Mouse (Mus musculus) limb, embryonic 14.5 days (tissue): ENCODE data around the gene Traf4. TPM values are rescaled to one million over a fixed set of nuclear protein-coding genes. Genes with fewer than 3 reads are reported as not detected.

Experiments used
- ATAC-seq: fragments of 200-750 bp; cut with Nextera tagmentation; 2 replicates; pipeline ENCODE4 v1.8.0; 2017; ENCODE audit warnings: low read depth, moderate number of reproducible peaks, moderate TSS enrichment; ENCODE audit not compliant: low FRiP score
- DNase-seq: peaks from one replicate; pipeline ENCODE4 v3.0.0-alpha.2; 2015; ENCODE audit warnings: low spot score
- H3K27ac ChIP-seq: fragments of 300-500 bp; sonication (generic); replicated peaks from 2 replicates; pipeline ENCODE4 v1.5.1; 2014; ENCODE audit warnings: low read depth, mild to moderate bottlenecking, low read length, moderate library complexity, mixed read lengths
- H3K27me3 ChIP-seq: fragments of 300-500 bp; sonication (generic); 2 replicates; pipeline ENCODE4 v1.6.1; 2014; ENCODE audit warnings: low read length, mixed read lengths; ENCODE audit not compliant: control insufficient read depth, insufficient read depth
- H3K36me3 ChIP-seq: fragments of 300-500 bp; sonication (generic); 2 replicates; pipeline ENCODE4 v1.6.1; 2014; ENCODE audit warnings: mild to moderate bottlenecking, low read length, moderate library complexity, mixed read lengths; ENCODE audit not compliant: control insufficient read depth, insufficient read depth
- H3K4me1 ChIP-seq: fragments of 300-500 bp; sonication (generic); 2 replicates; pipeline ENCODE4 v1.6.1; 2014; ENCODE audit warnings: antibody characterized with exemption, low read length, mixed read lengths; ENCODE audit not compliant: control insufficient read depth, insufficient read depth
- H3K4me2 ChIP-seq: fragments of 300-500 bp; sonication (generic); replicated peaks from 2 replicates; pipeline ENCODE4 v1.6.1; 2014; ENCODE audit warnings: low read depth, mild to moderate bottlenecking, low read length, moderate library complexity; ENCODE audit not compliant: severe bottlenecking
- H3K4me3 ChIP-seq: fragments of 300-500 bp; sonication (generic); replicated peaks from 2 replicates; pipeline ENCODE4 v1.5.1; 2014; ENCODE audit warnings: low read length
- H3K9ac ChIP-seq: fragments of 300-500 bp; sonication (generic); 2 replicates; pipeline ENCODE4 v1.6.1; 2014; ENCODE audit warnings: mild to moderate bottlenecking, low read depth, low read length, moderate library complexity; ENCODE audit not compliant: severe bottlenecking
- H3K9me3 ChIP-seq: fragments of 300-500 bp; sonication (generic); 2 replicates; pipeline ENCODE4 v1.6.1; 2016; ENCODE audit warnings: low read length; ENCODE audit not compliant: control insufficient read depth
- POLR2A ChIP-seq: fragments of 200-500 bp; IDR thresholded peaks from 2 replicates; pipeline ENCODE4 v1.8.0; 2012; ENCODE audit warnings: inconsistent platforms, mild to moderate bottlenecking, moderate library complexity, borderline replicate concordance; ENCODE audit not compliant: insufficient read depth, insufficient read length; ENCODE audit errors: extremely low read depth
- WGBS: fragments of 180-500 bp; shearing (Covaris S2); extraction: QIAGEN DNeasy Blood & Tissue Kit; methylation state at CpG from one replicate; pipeline ENCODE4 v1.1.7; 2014; 5-methylcytosine and 5-hydroxymethylcytosine counted together
- polyA plus RNA-seq, 2 experiments: library from polyadenylated mRNA; depleted of rRNA in 1 of 2; stranded (reverse) in 1 of 2; unstranded in 1 of 2; fragments of >200 nt; fragmentation: Nextera tagmentation in 1 of 2; extraction: Ambion mirVana in 1 of 2; gene quantifications; 2 replicates each; pipeline versions ENCODE4 v1.2.1 to v1.2.3; 2012 to 2014

Gene Traf4
- polyA plus RNA-seq (2012; rRNA removed) (159 and 212 TPM in 2 replicates), polyA plus RNA-seq (2014; fragmentation: Nextera tagmentation; extraction: Ambion mirVana) (59.0 and 67.7 TPM in 2 replicates)

- TF ChIP-seq POLR2A = peak; percentile 72; the same call in 1 of the 2 replicates
- H3K9me3 ChIP-seq = no peaks in the 10 kb centered on the region
- H3K4me3 ChIP-seq = peak within 1 kb of the TSS; percentile 100
- H3K36me3 ChIP-seq = peaks cover 28% of the 10 kb centered on the region
- H3K4me1 ChIP-seq = peaks cover 32% of the 10 kb centered on the region
- H3K27me3 ChIP-seq = no peaks in the 10 kb centered on the region
- H3K9ac ChIP-seq = peak within 1 kb of the TSS; percentile 98
- 0% methylated on average over 47 of the region's 78 CpGs for WGBS
- peak within 1 kb of the TSS; percentile 82 for H3K4me2 ChIP-seq
- ATAC-seq (peak; percentile 84), DNase-seq (peak; percentile 91)
- peak within 1 kb of the TSS; percentile 97 for H3K27ac ChIP-seq
Measured at GRCm38 (mm10) chr11:78164924-78165760, at the start of gene Traf4. Gene Traf4, minus strand, starts transcription at chr11:78165589.

- no peak for ATAC-seq
- no peak for TF ChIP-seq POLR2A
- no peaks in the 10 kb centered on the region for H3K4me1 ChIP-seq
Measured at GRCm38 (mm10) chr11:78213086-78213817, 47.9 kb upstream of the Traf4 start.

GRCm38 (mm10) chr11:78211513-78211912 is 46.1 kb upstream of the Traf4 start:
- Histone ChIP-seq H3K9ac (no peak overlapping the region), H3K4me1 (no peaks in the 10 kb centered on the region), H3K4me2 (no peak overlapping the region), H3K4me3 (no peak overlapping the region), H3K27me3 (no peaks in the 10 kb centered on the region), H3K36me3 (peaks cover 99% of the 10 kb centered on the region), H3K27ac (no peak overlapping the region), H3K9me3 (no peaks in the 10 kb centered on the region)
- WGBS = 86% methylated on average over 5 of the region's 5 CpGs
- DNase-seq (no peak), ATAC-seq (no peak)
- no peak for TF ChIP-seq POLR2A

More at GRCm38 (mm10) chr11:78213086-78213817, 47.9 kb upstream of the Traf4 start:
- Histone ChIP-seq H3K27ac (no peak overlapping the region), H3K9me3 (no peaks in the 10 kb centered on the region), H3K9ac (no peak overlapping the region), H3K4me2 (no peak overlapping the region), H3K27me3 (no peaks in the 10 kb centered on the region), H3K4me3 (no peak overlapping the region), H3K36me3 (peaks cover 97% of the 10 kb centered on the region)
- DNase-seq = no peak
- 97% methylated on average over 14 of the region's 14 CpGs for WGBS

GRCm38 (mm10) chr11:78210615-78211014 is 45.2 kb upstream of the Traf4 start:
- Histone ChIP-seq H3K4me3 (no peak overlapping the region), H3K36me3 (peaks cover 100% of the 10 kb centered on the region), H3K9me3 (no peaks in the 10 kb centered on the region), H3K9ac (no peak overlapping the region), H3K4me2 (no peak overlapping the region), H3K4me1 (no peaks in the 10 kb centered on the region), H3K27ac (no peak overlapping the region), H3K27me3 (no peaks in the 10 kb centered on the region)
- 77% methylated on average over 7 of the region's 7 CpGs for WGBS
- ATAC-seq (no peak), DNase-seq (no peak)
- no peak for TF ChIP-seq POLR2A

- no peak for TF ChIP-seq POLR2A
- 89% methylated on average over 5 of the region's 6 CpGs for WGBS
- peaks cover 99% of the 10 kb centered on the region for H3K36me3 ChIP-seq
- no peaks in the 10 kb centered on the region for H3K27me3 ChIP-seq
- no peak overlapping the region for H3K4me3 ChIP-seq
- DNase-seq (no peak), ATAC-seq (no peak)
- H3K4me1 ChIP-seq = no peaks in the 10 kb centered on the region
- H3K27ac ChIP-seq = no peak overlapping the region
- H3K9ac ChIP-seq = no peak overlapping the region
- H3K9me3 ChIP-seq = no peaks in the 10 kb centered on the region
- no peak overlapping the region for H3K4me2 ChIP-seq
Measured at GRCm38 (mm10) chr11:78209886-78210285, 44.5 kb upstream of the Traf4 start.
